Mouse (Mus musculus): ENCODE measurements around the gene Fbxl7. TPM values are rescaled to one million over a fixed set of nuclear protein-coding genes. Genes with fewer than 3 reads are reported as not detected.

Fbxl7 gene
- polyA plus RNA-seq (2015; fragmentation: Nextera tagmentation; extraction: Ambion mirVana), result 11.4 and 12.3 TPM in 2 replicates

DNA sequence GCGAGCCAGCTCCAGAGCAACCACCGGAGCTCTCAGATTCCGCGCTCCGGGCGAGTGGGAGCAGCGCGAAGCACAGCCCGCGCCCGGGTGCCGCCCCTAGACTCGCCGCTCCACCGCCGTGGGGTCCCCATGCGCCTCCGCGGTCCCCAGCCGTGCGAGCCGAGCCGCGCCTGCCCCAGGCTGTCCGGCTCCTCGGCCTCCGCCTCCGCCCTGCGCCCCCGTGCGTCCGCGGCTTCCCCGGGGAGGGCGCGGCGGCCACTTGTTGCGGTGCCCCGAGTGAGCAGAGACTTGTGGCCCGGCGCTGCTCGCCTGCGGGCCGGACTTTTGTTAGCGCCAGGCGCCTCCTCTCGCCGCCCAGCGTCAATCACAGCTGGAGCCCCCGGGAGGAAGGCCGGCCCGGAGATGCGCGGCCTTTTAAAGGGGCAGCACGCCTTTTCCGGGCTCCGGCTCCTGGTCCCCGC is at the start of gene Fbxl7:
Gene Fbxl7 (minus strand): TSS at position 330 of the 461 bp plus-strand sequence.
- Histone ChIP-seq H3K36me3 (no peaks in the 10 kb centered on the region), H3K27me3 (replicated peaks) (no peaks in the 10 kb centered on the region), H3K9ac (replicated peaks) (peak within 1 kb of the TSS; percentile 81), H3K27ac (replicated peaks) (peak within 1 kb of the TSS; percentile 87), H3K9me3 (replicated peaks) (no peaks in the 10 kb centered on the region), H3K4me2 (peak within 1 kb of the TSS; percentile 85), H3K4me1 (peaks cover 26% of the 10 kb centered on the region), H3K4me3 (replicated peaks) (peak within 1 kb of the TSS; percentile 90)
- ATAC-seq (ENCODE audit: low FRiP score), result peak; percentile 90
- under 1% methylated on average over 52 of the region's 58 CpGs for WGBS

DNA sequence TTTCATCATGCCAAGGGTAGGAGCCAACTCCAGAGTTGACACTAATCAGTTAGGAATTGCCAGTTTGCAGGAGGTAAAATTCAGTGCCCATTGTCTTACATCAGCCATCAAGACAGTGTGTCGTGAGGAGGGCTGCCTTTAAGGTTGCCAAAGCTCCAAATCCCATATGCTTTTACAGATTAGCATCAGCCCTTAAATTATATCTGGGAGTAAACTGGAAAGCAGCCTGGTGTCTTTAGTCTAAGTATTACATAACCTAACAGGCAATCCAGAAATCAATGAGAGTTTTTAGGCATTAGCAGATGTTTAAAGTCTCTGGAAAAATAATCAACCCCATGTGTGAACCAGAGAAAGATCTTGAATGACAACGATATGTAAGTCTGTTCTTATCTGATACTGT is 26.6 kb upstream of the Fbxl7 start:
- H3K4me3 ChIP-seq (replicated peaks), result no peak overlapping the region
- H3K4me2 ChIP-seq, result no peak overlapping the region
- H3K27ac ChIP-seq (replicated peaks), result no peak overlapping the region
- H3K9ac ChIP-seq (replicated peaks), result no peak overlapping the region
- no peak for ATAC-seq (ENCODE audit: low FRiP score)
- WGBS, result 74% methylated on average over 2 of the region's 2 CpGs
- no peaks in the 10 kb centered on the region for H3K27me3 ChIP-seq (replicated peaks)
- H3K9me3 ChIP-seq (replicated peaks), result 0 out of 2 replicates have a peak, but pooled peaks cover 4% of the 10 kb centered on the region
- H3K36me3 ChIP-seq, result no peaks in the 10 kb centered on the region
- H3K4me1 ChIP-seq, result no peaks in the 10 kb centered on the region

DNA sequence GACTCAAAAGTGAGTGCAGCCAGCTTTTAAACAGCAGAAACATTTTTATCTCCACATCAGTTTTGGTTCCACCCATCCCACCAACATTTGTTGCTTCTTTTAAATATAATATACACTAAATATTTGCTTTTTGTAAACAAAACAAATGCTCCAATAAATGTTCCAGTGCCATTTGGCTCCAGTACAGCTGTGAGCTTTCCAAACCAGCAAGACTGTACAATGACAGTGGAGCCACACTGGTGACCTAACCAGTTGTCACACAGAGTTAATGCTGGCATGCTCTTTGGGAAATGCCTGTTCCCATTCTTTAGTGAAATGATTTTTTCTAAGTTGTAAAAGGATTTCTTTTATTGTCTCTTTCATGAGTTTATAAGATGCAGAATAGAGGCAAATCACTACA is 18.0 kb upstream of the Fbxl7 start:
- H3K27ac ChIP-seq (replicated peaks), result no peak overlapping the region
- H3K4me3 ChIP-seq (replicated peaks), result no peak overlapping the region
- ATAC-seq (ENCODE audit: low FRiP score), result no peak
- no peaks in the 10 kb centered on the region for H3K36me3 ChIP-seq
- H3K9me3 ChIP-seq (replicated peaks), result no peaks in the 10 kb centered on the region
- H3K9ac ChIP-seq (replicated peaks), result no peak overlapping the region
- H3K27me3 ChIP-seq (replicated peaks), result no peaks in the 10 kb centered on the region
- no peaks in the 10 kb centered on the region for H3K4me1 ChIP-seq
- no peak overlapping the region for H3K4me2 ChIP-seq

DNA sequence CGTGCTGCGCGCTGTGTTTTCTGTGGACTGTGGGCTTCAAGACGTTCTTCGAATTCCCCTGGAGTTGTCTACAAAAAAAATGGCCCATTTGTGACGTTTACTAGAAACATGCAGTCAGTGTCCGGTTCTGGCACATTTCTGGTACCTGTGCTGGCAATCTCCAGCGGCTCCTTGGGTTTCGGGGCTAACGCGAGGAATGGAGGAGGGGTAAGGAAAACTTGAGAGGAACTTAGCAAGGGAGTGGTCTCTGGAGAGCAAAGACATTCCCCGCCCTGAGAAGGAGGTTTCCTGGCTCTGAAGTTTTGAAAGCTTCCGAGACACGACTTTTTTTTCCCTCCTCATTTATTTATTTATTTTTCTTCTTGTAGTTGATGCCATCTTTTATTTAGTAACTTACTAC is 381 bp upstream of the Fbxl7 start:
- WGBS, result under 1% methylated on average over 14 of the region's 14 CpGs
- ATAC-seq (ENCODE audit: low FRiP score), result peak; percentile 25; the same call in 1 of the 2 replicates
- H3K27me3 ChIP-seq (replicated peaks), result no peaks in the 10 kb centered on the region
- H3K4me2 ChIP-seq, result peak overlapping the region; percentile 85
- H3K9ac ChIP-seq (replicated peaks), result peak overlapping the region; percentile 81
- peak overlapping the region; percentile 90 for H3K4me3 ChIP-seq (replicated peaks)
- no peaks in the 10 kb centered on the region for H3K9me3 ChIP-seq (replicated peaks)
- H3K4me1 ChIP-seq, result peaks cover 26% of the 10 kb centered on the region
- peak overlapping the region; percentile 87 for H3K27ac ChIP-seq (replicated peaks)
- H3K36me3 ChIP-seq, result no peaks in the 10 kb centered on the region

DNA sequence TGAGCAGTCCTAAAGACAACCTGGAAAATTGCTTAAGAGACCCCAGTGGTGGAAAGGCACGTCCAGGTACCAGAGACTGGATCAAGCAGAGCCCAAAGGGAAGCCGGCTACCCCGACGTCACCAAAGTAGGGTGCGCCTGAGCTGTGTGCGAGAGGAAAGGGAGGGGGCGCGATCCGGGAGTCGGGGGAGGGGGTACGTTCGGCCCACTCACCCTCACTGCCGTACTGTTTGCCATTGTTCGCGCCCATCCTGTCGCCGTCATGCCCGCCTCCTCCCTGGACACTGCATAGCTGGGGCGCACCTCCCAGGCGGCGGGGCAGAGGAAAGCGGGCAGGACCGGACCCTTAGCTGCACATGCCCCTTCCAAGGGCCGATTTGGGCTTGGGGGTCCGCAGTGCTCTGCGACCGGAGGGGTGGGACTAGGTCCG is 565 bp downstream of the Fbxl7 start:
- H3K9ac ChIP-seq (replicated peaks), result peak overlapping the region; percentile 81
- peak; percentile 84 for ATAC-seq (ENCODE audit: low FRiP score)
- no peaks in the 10 kb centered on the region for H3K27me3 ChIP-seq (replicated peaks)
- peak overlapping the region; percentile 90 for H3K4me3 ChIP-seq (replicated peaks)
- no peaks in the 10 kb centered on the region for H3K9me3 ChIP-seq (replicated peaks)
- H3K4me2 ChIP-seq, result peak overlapping the region; percentile 85
- under 1% methylated on average over 28 of the region's 28 CpGs for WGBS
- H3K36me3 ChIP-seq, result no peaks in the 10 kb centered on the region
- peaks cover 26% of the 10 kb centered on the region for H3K4me1 ChIP-seq
- peak overlapping the region; percentile 87 for H3K27ac ChIP-seq (replicated peaks)

DNA sequence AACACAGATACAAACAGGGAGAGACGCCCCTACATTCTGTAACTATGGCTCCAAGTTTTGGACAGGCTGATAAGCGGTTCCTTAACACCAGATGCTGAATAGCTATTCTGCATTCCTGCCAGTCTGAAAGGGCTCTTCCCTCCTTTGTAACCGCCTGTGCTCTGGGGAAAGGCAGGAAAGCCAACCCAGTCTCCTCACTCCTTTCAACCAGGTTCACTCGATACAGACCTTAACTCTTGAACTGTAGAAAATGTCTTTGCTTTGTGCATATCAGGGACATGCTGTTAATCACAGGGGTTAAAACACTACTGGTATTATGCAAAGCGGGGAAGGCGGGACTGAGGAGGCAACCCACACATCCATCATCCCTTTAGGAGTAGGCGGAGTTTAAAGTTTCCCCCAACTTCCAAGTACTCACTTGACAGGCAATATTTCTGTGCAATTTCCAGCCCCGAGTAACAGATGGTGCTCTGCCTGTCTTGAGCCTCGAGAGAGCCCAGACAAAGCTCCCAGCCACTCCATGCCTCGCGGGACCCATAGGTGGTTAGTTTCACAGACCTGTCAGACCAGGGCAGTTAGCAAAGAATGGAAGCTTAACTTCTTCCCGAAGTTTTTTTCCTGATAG is 1.2 kb downstream of the Fbxl7 start:
- H3K27ac ChIP-seq (replicated peaks), result peak overlapping the region; percentile 87; the same call in 1 of the 2 replicates
- WGBS, result 2% methylated on average over 12 of the region's 12 CpGs
- no peaks in the 10 kb centered on the region for H3K36me3 ChIP-seq
- peaks cover 26% of the 10 kb centered on the region for H3K4me1 ChIP-seq
- no peaks in the 10 kb centered on the region for H3K9me3 ChIP-seq (replicated peaks)
- H3K4me2 ChIP-seq, result peak overlapping the region; percentile 85
- ATAC-seq (ENCODE audit: low FRiP score), result no peak
- H3K4me3 ChIP-seq (replicated peaks), result peak overlapping the region; percentile 90
- H3K27me3 ChIP-seq (replicated peaks), result no peaks in the 10 kb centered on the region
- H3K9ac ChIP-seq (replicated peaks), result peak overlapping the region; percentile 81

DNA sequence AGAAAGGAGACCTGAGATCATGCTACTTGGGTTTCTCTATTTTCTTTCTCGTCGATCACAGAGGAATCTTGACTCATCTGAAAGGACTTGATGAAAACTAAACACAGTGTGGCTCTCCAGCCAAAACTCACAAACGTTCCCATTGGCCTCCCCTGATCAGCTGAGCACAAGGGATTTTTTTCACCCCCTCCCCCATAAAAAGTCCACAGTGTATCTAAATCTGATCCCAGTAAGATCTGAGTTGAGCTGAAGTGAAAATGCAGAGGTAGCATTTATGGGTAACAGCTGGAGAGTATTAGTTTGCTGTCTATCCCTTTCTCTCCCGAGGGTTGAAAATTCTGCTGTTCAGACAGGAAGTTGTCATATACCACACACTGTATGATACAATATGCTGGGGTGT is 2.2 kb downstream of the Fbxl7 start:
- ATAC-seq (ENCODE audit: low FRiP score), result no peak
- peak overlapping the region; percentile 85 for H3K4me2 ChIP-seq
- H3K27me3 ChIP-seq (replicated peaks), result no peaks in the 10 kb centered on the region
- H3K9me3 ChIP-seq (replicated peaks), result no peaks in the 10 kb centered on the region
- H3K4me1 ChIP-seq, result peaks cover 26% of the 10 kb centered on the region
- H3K4me3 ChIP-seq (replicated peaks), result peak overlapping the region; percentile 12
- H3K27ac ChIP-seq (replicated peaks), result no peak overlapping the region
- no peak overlapping the region for H3K9ac ChIP-seq (replicated peaks)
- H3K36me3 ChIP-seq, result no peaks in the 10 kb centered on the region
- 51% methylated on average over 4 of the region's 4 CpGs for whole genome bisulfite sequencing

DNA sequence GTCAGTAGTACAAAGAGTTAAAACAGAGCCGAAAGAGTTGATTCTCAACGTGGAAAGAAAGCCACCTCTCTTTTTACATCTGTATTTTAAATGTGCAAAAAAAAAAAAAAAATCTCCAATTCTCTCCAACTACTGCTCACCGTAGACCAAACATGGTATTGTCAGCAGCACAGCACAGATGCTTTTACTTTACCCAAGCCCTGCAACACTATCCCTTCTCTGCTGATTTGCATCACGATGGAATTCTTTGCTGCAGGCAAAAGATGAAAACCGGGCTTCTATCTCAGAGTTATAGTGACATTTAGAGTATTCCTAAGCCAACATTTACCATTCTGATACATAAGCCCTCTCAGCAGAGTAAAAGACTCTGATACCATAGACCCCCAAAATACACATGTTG is 5.4 kb downstream of the Fbxl7 start:
- no peak overlapping the region for H3K27ac ChIP-seq (replicated peaks)
- no peak for ATAC-seq (ENCODE audit: low FRiP score)

DNA sequence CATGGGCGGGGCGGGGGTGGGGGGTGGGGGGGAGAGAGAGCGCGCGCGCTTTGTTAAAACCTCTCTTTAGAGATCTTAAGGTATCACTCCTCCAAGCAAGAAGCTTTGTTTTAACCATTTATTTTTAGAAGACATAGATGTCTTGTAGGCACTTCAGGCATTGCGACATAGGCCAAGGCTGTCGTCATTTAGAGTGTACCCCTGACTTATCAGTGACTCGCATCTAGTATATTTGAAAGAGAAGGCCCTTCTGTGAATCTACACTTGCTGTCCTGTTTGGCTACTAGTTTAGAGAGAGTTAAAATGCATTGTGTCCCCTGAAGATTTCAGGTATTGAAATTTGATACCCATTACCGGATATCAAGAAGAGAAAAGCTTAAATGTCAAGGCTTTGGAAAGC is 7.2 kb downstream of the Fbxl7 start:
- no peaks in the 10 kb centered on the region for H3K36me3 ChIP-seq

More for the DNA sequence above, 5.4 kb downstream of the Fbxl7 start:
- H3K27me3 ChIP-seq (replicated peaks), result no peaks in the 10 kb centered on the region
- no peaks in the 10 kb centered on the region for H3K9me3 ChIP-seq (replicated peaks)
- H3K4me2 ChIP-seq, result no peak overlapping the region
- H3K4me1 ChIP-seq, result peaks cover 20% of the 10 kb centered on the region
- no peaks in the 10 kb centered on the region for H3K36me3 ChIP-seq
- 75% methylated on average over 5 of the region's 5 CpGs for WGBS
- no peak overlapping the region for H3K9ac ChIP-seq (replicated peaks)
- no peak overlapping the region for H3K4me3 ChIP-seq (replicated peaks)

DNA sequence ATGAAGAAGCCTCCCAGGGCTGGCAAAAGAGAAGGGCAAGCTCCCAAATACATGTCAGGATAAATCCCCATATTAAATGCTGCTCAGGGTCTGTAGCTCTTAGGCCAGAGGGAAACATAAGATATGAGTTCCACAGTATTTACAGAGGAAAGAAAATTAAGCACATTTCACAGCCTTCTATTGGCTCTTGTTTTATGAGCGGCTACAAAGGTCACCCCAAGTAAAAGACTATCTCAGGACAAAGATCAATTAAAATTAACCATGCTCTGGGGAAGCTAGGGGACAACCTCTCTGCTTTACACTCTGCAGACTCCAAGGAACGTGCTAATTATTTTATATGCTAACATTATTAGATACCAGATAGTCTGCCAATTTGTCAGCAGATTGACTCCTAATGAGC is 9.4 kb downstream of the Fbxl7 start:
- Histone ChIP-seq H3K36me3 (no peaks in the 10 kb centered on the region), H3K9me3 (replicated peaks) (no peaks in the 10 kb centered on the region), H3K4me3 (replicated peaks) (no peak overlapping the region), H3K4me2 (no peak overlapping the region), H3K27ac (replicated peaks) (no peak overlapping the region), H3K4me1 (peaks cover 5% of the 10 kb centered on the region; the same call in 1 of the 2 replicates), H3K9ac (replicated peaks) (no peak overlapping the region), H3K27me3 (replicated peaks) (no peaks in the 10 kb centered on the region)
- no peak for ATAC-seq (ENCODE audit: low FRiP score)
- 42% methylated on average over 2 of the region's 2 CpGs for WGBS

More for the DNA sequence above, 7.2 kb downstream of the Fbxl7 start:
- Histone ChIP-seq H3K9ac (replicated peaks) (no peak overlapping the region), H3K4me1 (peaks cover 9% of the 10 kb centered on the region), H3K4me2 (no peak overlapping the region), H3K4me3 (replicated peaks) (no peak overlapping the region), H3K9me3 (replicated peaks) (no peaks in the 10 kb centered on the region), H3K27ac (replicated peaks) (no peak overlapping the region), H3K27me3 (replicated peaks) (no peaks in the 10 kb centered on the region)
- no peak for ATAC-seq (ENCODE audit: low FRiP score)
- WGBS, result 72% methylated on average over 10 of the region's 10 CpGs

DNA sequence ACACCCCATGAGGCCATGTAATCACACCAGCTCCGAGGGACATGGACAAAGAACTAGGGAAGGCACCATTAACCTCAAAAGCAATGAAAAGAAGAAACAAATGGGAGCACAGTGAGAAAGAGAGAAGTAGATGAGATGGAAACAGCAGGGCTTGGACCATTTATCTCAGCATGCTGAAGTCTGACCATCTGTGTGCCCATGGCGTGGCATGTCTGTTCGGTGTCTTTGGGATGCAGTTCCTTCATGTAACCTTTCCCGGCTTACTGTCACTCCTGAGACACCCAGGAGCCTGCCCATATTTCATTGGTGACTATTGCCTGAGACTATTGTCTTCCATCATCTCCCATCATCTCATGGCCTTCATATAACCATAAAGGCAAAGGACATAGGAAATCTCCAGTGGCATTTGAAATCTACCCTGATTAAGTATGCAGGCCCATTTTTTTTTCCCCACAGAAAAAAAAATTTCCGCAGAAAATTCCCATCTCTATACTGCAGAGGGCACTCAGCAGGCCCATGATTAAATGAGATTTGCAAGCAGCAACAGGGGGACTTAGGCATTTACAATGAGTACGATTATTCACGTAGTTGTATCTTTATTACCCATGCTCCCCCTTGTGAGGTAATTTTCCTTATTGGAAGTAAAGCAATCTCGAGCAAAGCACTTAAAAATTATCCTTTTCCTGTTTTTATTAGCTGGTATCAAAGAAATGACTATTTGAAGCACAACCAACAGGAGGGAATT is 15.0 kb downstream of the Fbxl7 start:
- Histone ChIP-seq H3K9ac (replicated peaks) (no peak overlapping the region), H3K27me3 (replicated peaks) (no peaks in the 10 kb centered on the region), H3K36me3 (no peaks in the 10 kb centered on the region), H3K4me1 (peaks cover 21% of the 10 kb centered on the region), H3K4me3 (replicated peaks) (no peak overlapping the region), H3K9me3 (replicated peaks) (no peaks in the 10 kb centered on the region), H3K4me2 (no peak overlapping the region), H3K27ac (replicated peaks) (peak overlapping the region; percentile 68)
- peak; percentile 86 for ATAC-seq (ENCODE audit: low FRiP score)
- 33% methylated on average over 8 of the region's 8 CpGs for WGBS

DNA sequence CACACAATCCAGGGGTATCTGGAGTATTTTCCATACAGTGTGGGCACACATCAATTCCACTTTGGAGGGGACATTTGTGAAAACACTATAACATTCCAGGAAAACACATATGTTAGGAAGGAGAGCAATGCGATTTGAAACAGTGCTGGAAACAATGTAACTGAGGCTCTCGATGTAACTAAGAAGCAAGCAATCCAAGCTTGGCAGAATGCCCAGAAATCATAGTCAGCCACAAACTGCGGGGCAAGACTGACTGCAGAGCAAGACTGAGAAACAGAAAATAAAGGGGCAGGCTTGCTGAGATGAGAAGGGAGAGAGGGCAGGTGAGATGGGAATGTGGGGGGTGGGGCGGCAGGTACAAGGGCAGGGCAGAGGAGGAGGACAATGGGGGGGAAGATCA is 19.7 kb downstream of the Fbxl7 start:
- 19% methylated on average over 4 of the region's 4 CpGs for WGBS
- Histone ChIP-seq H3K9me3 (replicated peaks) (no peaks in the 10 kb centered on the region), H3K36me3 (no peaks in the 10 kb centered on the region), H3K4me1 (peaks cover 29% of the 10 kb centered on the region), H3K4me3 (replicated peaks) (no peak overlapping the region), H3K27me3 (replicated peaks) (no peaks in the 10 kb centered on the region), H3K9ac (replicated peaks) (no peak overlapping the region), H3K27ac (replicated peaks) (peak overlapping the region; percentile 42; the same call in 1 of the 2 replicates), H3K4me2 (no peak overlapping the region)
- peak; percentile 56; the same call in 1 of the 2 replicates for ATAC-seq (ENCODE audit: low FRiP score)

Data from neural tube, embryonic 15.5 days (tissue).